Mouse (Mus musculus) telencephalon, adult 2 months (tissue): ENCODE results near the gene Osgep.
"Not testable (repeated sequence)": the region's sequence is repeated elsewhere in the genome, so short reads cannot be mapped to it uniquely, and the experiment has no call there.

Experiments used
- DNase-seq: peaks from one replicate; pipeline ENCODE4 v3.0.0-alpha.2; 2011; ENCODE audit warnings: low read depth, low spot score

The Osgep gene

GRCm38 (mm10) chr14:50924281-50925064, at the start of gene Osgep, which contains the start of gene Apex1:
Osgep (minus strand) TSS chr14:50924893.
Apex1 (plus strand) TSS chr14:50924968.
- DNase-seq, result peak; percentile 95

GRCm38 (mm10) chr14:50973700-50974099, 49.0 kb upstream of the Osgep start:
- no peak for DNase-seq

GRCm38 (mm10) chr14:50973054-50973453, 48.4 kb upstream of the Osgep start:
- not testable (repeated sequence) for DNase-seq

GRCm38 (mm10) chr14:50970822-50971221, 46.1 kb upstream of the Osgep start:
- no peak for DNase-seq

GRCm38 (mm10) chr14:50969558-50970544, 45.2 kb upstream of the Osgep start:
- no peak for DNase-seq

GRCm38 (mm10) chr14:50969041-50969440, 44.3 kb upstream of the Osgep start:
- DNase-seq, result no peak

- no peak for DNase-seq
Measured at GRCm38 (mm10) chr14:50968216-50968980, 43.7 kb upstream of the Osgep start.

- not testable (repeated sequence) for DNase-seq
Measured at GRCm38 (mm10) chr14:50958289-50958995, 33.7 kb upstream of the Osgep start.

- not testable (repeated sequence) for DNase-seq
Measured at GRCm38 (mm10) chr14:50957146-50957545, 32.5 kb upstream of the Osgep start.

GRCm38 (mm10) chr14:50956724-50957123, 32.0 kb upstream of the Osgep start:
- DNase-seq, result not testable (repeated sequence)

GRCm38 (mm10) chr14:50955942-50956508, 31.3 kb upstream of the Osgep start, which contains the start of gene Pnp2:
Pnp2 (plus strand) TSS chr14:50955992.
- DNase-seq, result not testable (repeated sequence)

- no peak for DNase-seq
Measured at GRCm38 (mm10) chr14:50955487-50955886, 30.8 kb upstream of the Osgep start.

- not testable (repeated sequence) for DNase-seq
Measured at GRCm38 (mm10) chr14:50945526-50945925, 20.8 kb upstream of the Osgep start.

GRCm38 (mm10) chr14:50945081-50945480, 20.4 kb upstream of the Osgep start:
- not testable (repeated sequence) for DNase-seq

- DNase-seq, result not testable (repeated sequence)
Measured at GRCm38 (mm10) chr14:50944668-50945033, 20.0 kb upstream of the Osgep start.

- DNase-seq, result peak; percentile 80
Measured at GRCm38 (mm10) chr14:50943932-50944667, 19.4 kb upstream of the Osgep start, which contains the start of gene Gm49342. Gm49342 (plus strand) TSS chr14:50944517.

GRCm38 (mm10) chr14:50938940-50939339, 14.2 kb upstream of the Osgep start:
- DNase-seq, result no peak

- DNase-seq, result no peak
Measured at GRCm38 (mm10) chr14:50938119-50938908, 13.6 kb upstream of the Osgep start.

GRCm38 (mm10) chr14:50936649-50937048, 12.0 kb upstream of the Osgep start:
- DNase-seq, result no peak
